Mouse (Mus musculus) erythroblast, embryonic 14.5 days (primary cell): ENCODE results near the gene Plgrkt.

Experiments used
- GATA1 ChIP-seq: IDR thresholded peaks from 2 replicates; pipeline ENCODE4 v1.6.1; 2012; ENCODE audit warnings: low read length, inconsistent platforms, mixed read lengths
- TAL1 ChIP-seq: IDR thresholded peaks from 3 replicates; pipeline ENCODE4 v1.6.1; 2012; ENCODE audit warnings: low read length, inconsistent platforms, mixed read lengths

DNA sequence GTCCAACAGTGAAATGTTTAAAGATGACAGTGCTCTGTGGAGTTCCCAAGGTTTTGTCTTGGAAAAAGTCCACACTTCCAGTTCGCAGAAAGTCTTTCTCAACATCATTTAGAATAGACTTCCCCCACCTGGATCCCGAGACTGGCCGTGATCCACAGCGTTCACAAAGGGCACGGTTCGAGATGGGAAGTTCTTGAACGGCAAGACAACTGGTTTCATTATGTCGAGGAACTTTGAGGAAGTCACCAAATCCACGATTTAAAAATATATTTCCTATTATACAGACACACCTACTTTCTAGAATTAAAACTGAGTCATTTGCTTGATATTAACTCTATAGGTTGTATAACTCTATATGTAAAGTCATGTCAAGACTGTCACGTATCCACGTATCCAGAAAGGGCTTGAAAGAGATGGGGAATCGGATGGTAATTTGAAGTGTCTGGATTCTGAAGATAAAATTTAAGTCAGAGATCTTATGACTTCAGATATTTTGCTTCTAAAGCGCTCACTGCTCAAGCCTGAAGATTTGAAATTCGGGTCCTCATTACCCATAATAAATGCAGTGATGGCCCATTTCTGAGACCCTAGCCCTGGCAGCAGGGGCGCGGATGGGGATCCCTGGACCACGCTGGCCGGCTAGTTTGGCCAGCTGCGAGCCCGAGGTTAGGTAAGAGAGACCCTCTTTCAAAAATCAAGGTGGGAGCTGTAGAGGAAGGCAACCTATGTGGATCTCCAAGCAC is 793 bp downstream of the Plgrkt start:
- TF ChIP-seq GATA1 = no peak
- TF ChIP-seq TAL1 = no peak
